Mouse (Mus musculus): Measurements from ENCODE around the gene Tank. TPM values are rescaled to one million over a fixed set of nuclear protein-coding genes. Genes with fewer than 3 reads are reported as not detected.
A peak's percentile ranks its signal among the peaks of the same experiment; 100 is the strongest.

The Tank gene
- total RNA-seq, 1 experiment from 2014 or later, result 40.4 TPM

DNA sequence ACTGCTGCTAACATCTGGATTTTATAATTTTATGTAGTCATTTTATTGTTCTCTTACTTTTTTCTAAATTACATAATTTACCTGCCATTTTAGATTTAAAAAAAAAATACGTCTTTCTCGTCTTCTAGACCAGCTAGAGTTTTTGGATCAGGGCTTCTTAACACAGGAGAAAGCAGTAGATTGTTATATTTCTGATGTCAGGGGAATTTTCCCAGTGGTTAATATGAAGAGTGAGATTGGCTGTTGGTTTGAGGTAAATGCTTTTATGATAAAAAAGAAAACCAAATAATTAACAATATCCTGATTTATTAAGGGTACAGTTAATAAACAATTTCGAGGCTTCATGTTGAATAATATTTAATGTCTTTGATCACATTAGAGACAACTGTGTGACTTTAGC lies 1.7 kb downstream of the Tank start:
- no peak for DNase-seq

DNA sequence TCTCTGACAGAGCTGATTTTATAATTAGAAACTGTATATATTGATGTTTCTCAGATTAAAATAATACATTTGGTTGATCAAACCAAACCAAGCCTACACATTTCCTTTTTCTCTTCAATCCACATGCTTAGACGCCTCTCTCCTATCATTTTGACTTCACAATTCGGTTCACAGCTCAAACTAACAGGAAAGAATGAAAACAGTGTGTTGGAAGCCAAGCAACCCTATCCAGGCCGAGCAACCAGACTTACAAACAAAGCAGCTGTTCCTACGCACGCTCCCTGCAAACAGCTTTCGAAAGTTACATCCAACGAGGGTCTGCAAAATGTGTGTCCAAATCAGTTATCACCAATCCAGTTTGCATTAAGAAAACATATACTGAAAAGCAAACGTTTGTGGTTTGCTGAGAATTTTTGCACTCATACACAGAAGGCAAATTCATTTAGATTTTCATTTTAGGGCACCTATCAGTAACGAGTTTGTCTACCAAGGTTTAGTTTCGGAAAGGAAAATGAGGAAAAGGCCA lies 2.2 kb downstream of the Tank start:
- no peak for DNase-seq

GRCm38 (mm10) chr2:61582578-61583315 lies 4.4 kb downstream of the Tank start:
- peak; percentile 46 for DNase-seq

- no peak for DNase-seq
Observed at GRCm38 (mm10) chr2:61585447-61585846, 7.1 kb downstream of the Tank start.

- DNase-seq, result no peak
Observed at GRCm38 (mm10) chr2:61586166-61586565, 7.8 kb downstream of the Tank start.

- DNase-seq, result no peak
Observed at GRCm38 (mm10) chr2:61590751-61591150, 12.4 kb downstream of the Tank start.

- DNase-seq, result no peak
Observed at GRCm38 (mm10) chr2:61592095-61592494, 13.7 kb downstream of the Tank start.

DNA sequence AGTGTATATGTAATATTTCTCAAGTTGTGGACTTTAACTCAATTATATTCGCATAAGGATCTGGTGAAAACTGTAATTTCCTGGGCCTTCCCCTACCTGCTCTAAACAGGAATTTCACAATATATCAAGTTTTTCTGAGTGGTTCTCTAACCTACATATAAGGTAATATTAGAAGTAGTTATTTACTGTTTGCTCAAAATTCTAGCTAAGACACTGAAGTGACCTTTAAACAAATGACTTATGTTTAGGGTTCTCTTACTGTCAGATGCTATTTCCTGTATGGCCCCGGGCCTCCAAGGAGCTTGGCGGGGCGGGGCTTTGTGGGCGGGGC lies 14.3 kb downstream of the Tank start:
- DNase-seq, result no peak

DNA sequence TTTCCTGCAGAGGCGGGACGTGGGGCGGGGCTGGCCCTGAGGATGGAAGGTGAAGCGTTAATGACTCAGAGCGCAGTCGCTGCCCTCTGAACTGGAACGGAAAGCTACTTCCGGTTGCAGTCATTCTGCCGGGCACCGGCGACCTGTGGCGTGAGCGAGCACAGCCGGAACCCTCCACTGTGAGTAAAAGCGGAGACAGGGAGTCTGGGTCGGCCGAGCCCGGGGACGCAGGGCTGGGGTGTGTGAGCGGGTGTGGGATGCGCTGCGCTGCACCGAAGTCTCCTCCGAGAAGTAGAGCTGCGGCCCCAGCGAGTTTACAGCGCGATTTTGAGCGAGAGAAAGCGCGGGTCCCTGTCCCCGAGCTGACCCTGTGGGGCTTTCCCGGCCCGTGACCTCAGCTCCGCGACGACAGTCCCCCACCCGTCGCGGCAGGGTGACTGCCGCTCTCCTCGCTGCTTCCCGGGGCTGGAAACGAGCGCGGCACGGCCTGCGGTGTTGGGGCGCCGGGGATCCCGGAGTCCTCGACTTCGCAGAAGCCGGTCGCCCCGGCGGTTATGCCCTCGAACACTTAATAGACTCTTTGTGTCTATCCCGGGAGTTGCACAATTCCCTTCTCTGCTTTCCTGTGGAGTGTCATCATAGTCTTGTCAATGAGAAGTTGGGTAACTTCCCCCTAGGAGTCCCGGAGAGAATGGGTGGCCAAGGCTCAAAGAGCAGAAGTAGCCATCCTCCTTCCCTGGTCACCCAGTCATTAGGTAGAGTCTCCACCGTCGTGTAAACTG lies 14.8 kb downstream of the Tank start:
- peak; percentile 97 for DNase-seq

GRCm38 (mm10) chr2:61593871-61594304 lies 15.5 kb downstream of the Tank start:
- DNase-seq, result no peak

DNA sequence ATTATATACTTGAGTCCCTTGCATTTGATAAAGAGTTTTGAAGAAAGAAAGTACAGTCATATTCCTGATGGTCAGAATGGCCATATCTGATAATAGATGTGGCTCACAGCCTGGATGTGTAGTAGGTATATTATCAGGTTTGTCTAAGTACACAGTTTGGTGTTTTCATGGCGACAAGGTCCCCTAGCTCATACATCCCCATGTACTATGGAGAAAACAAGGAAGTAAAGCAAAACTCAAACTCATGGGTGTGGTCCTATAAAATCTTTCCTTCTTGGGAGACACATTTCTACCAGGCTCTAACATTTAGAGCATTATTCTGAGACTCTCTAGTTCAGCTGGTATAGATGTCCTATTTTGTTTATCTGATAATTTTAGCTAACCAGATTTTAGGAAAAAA lies 21.3 kb downstream of the Tank start:
- no peak for DNase-seq

DNA sequence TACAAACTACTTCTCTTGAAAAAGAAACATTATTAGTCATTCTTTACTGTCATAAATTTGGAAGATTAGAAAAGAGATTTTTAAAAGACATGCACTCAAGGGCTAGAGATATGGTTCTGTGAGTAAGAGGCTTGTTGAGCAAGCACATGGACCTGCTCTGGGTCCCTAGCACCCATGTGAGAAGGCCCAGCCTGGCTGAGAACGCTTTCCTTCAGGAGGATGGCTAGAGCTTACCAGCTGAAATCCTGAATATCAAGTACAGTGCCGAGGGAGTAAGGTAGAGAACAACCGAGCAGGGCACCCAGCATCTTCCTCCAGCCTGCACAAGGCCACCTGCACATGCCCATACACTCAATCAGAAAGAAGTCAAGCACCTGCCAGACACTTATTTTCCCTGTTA lies 25.1 kb downstream of the Tank start:
- DNase-seq, result peak; percentile 37

DNA sequence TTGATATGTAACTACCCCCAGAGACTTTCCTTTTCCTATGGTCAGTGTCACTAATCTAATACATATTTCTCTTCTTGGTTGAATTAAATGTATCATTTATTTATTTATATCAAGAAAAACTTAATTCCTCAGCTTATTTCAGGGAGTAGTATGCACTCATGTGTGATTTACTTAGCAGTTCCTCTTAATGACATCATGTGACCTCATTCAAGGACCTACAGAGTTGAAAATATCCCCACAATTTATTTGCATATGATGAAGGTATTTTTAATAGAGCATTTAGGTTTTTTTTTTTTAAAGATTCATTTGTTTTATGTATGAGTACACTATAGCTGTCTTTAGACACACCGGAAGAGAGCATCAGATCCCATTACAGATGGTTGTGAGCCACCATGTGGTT lies 28.6 kb downstream of the Tank start:
- DNase-seq, result no peak

GRCm38 (mm10) chr2:61623996-61624395 lies 45.6 kb downstream of the Tank start:
- no peak for DNase-seq

DNA sequence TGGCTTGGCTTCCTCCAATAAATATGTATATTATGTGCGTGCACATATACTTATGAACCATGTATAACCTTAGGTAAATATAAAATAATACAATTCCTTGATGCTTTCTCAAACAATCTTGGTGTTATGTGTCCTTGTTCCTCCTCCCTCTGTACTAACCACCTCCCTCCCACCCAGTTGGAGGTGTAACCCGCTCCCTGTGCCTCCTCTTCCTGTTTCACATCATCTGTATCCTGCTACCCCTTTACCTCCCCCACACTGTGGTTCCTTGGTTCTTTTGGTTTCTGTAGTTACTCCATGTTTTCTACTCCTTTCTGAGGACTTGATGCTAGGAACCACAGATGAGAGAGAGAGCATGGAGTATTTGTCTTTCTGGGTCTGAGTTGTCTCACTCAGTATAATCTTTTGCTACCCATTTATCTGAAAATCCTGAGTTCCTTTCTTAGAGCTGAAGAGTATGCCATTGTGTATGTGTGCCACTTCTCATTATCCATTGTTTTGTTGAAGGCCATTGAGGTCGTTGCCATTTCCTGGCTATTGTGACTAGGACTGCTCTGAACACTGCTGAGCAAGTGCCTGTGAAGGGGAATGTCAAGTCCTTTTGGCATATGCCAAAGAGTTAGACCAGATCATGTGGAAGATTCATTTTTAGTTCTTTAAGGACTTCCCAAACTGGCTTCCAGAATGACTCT lies 52.6 kb downstream of the Tank start:
- no peak for DNase-seq

DNA sequence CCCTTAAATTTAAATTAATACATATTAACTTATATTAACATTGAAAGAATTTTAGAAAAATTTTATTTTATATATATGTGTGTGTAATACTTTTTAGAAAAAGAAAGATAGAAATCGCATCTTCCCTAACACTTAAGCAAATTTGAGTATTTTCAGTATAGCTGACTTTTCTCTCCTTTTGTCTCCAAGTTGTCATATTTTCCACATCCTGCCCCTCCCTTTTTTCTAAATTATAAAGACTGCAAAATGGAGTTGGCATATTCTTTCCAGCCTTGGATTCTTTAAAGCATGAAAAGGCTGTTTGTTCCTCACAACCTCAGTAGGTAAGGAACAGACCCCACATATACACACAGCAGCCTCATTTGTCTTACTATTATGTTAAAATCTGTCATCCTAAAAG lies 56.7 kb downstream of the Tank start:
- no peak for DNase-seq

- DNase-seq, result no peak
Observed at GRCm38 (mm10) chr2:61638182-61638581, 59.8 kb downstream of the Tank start.

DNA sequence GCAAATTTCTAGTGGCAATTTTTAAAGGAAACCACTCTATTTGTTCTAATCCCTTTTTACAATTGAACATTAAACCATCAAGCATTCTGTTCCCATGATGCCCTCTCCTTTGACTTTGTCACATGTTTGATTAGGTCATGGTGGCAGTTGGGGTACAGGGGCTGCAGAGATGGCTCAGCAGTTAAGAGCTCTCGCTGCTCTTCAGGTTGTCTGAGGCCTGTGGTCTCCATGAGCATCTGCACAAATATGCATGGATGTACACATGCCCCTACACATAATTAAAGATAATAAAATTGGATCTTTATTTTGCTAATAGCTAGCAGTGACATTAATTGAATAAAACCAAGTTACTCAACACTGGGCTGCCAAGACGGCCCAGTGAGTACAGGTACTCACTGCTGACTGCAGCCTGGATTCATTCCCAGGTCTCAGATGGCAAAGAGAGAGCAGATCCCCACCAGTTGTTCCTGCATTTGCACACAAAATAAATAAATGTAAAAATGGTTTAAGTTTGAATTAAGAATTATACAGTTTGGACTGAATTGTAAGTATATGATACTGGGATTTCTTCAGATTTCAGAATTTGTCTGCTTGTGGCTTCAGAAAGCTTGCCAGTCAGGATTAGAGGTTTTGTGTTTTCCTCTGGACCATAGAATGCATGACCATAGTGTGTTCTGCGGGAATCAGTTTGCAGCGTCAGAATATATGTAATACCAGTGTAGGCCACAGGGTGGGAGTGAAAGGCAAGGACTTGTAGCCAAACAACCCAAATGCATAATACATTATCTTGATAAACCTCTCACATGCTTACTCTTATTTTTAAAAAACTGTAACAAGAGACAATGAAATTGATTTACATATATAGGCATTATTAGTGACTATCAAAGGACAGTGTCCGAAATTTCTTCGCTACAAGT lies 64.3 kb downstream of the Tank start:
- peak; percentile 57 for DNase-seq

- DNase-seq, result no peak
Observed at GRCm38 (mm10) chr2:61651206-61651605, 72.8 kb downstream of the Tank start.

DNA sequence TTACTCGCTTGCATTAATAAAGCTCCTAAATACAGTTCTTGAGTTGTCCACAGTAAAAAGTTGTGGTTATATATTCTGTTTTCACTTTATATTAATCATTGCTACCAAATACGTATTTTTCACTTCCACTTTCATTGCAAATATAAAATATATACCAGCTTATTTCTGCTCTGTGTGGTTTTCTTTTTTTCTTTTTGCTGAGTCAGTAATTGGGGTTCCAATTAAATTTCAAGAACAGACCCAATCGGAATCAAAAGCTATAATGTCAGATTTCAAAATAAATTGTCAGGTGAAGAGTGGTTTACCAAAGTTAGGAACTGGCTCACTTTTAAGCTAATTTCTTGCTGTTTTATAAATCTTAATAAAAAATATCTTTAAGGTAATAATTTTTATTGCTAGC lies 73.3 kb downstream of the Tank start:
- DNase-seq, result no peak

DNA sequence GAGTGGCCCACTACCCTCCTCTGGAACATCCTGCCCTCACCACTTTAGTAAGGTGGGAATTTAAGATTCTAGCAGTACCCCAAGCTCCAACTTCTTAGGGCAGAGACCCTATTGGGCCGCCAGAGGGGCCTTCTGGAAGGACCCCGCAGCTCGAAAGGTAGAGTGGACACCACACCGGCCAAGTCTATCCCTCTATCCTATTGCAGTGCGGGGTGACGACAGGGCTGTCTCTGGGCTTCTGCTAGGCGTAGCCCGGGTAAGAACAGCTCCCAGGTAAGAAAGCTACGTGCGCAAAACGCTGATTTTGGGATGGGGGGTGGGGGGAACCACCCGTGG lies 76.6 kb downstream of the Tank start:
- no peak for DNase-seq
